Mouse (Mus musculus) embryonic facial prominence, embryonic 15.5 days (tissue): ENCODE results near the gene Pear1. TPM values are rescaled to one million over a fixed set of nuclear protein-coding genes. Genes with fewer than 3 reads are reported as not detected.

Experiments used
- ATAC-seq: fragments of 200-750 bp; cut with Nextera tagmentation; 2 replicates; pipeline ENCODE4 v1.8.0; 2017; ENCODE audit warnings: low read depth, moderate TSS enrichment; ENCODE audit not compliant: insufficient number of reproducible peaks, low FRiP score, low TSS enrichment
- H3K27ac ChIP-seq: fragments of 300-500 bp; sonication (generic); replicated peaks from 2 replicates; pipeline ENCODE4 v1.5.1; 2015; ENCODE audit warnings: mild to moderate bottlenecking, inconsistent platforms
- H3K27me3 ChIP-seq: fragments of 300-500 bp; sonication (generic); 2 replicates; pipeline ENCODE4 v1.6.1; 2015; ENCODE audit warnings: inconsistent platforms
- H3K36me3 ChIP-seq: fragments of 300-500 bp; sonication (generic); 2 replicates; pipeline ENCODE4 v1.6.1; 2015; ENCODE audit warnings: mild to moderate bottlenecking, inconsistent platforms
- H3K4me1 ChIP-seq: fragments of 300-500 bp; sonication (generic); 2 replicates; pipeline ENCODE4 v1.6.1; 2015; ENCODE audit warnings: inconsistent platforms
- H3K4me2 ChIP-seq: fragments of 300-500 bp; sonication (generic); replicated peaks from 2 replicates; pipeline ENCODE4 v1.6.1; 2015; ENCODE audit warnings: mild to moderate bottlenecking, inconsistent platforms
- H3K4me3 ChIP-seq: fragments of 300-500 bp; sonication (generic); replicated peaks from 2 replicates; pipeline ENCODE4 v1.5.1; 2015; ENCODE audit warnings: mild to moderate bottlenecking, inconsistent platforms
- H3K9ac ChIP-seq: fragments of 300-500 bp; sonication (generic); 2 replicates; pipeline ENCODE4 v1.6.1; 2015; ENCODE audit warnings: inconsistent platforms
- H3K9me3 ChIP-seq: fragments of 300-500 bp; sonication (generic); replicated peaks from 2 replicates; pipeline ENCODE4 v1.6.1; 2016; ENCODE audit warnings: inconsistent platforms
- WGBS: fragments of 180-500 bp; shearing (Covaris S2); methylation state at CpG from one replicate; pipeline ENCODE4 v1.1.7; 2015; 5-methylcytosine and 5-hydroxymethylcytosine counted together
- polyA plus RNA-seq: library from polyadenylated mRNA; unstranded; fragments of >200 nt; fragmentation: Nextera tagmentation; extraction: Ambion mirVana; gene quantifications from 2 replicates; pipeline ENCODE4 v1.2.1, GENCODE M21; 2015

Gene Pear1
- polyA plus RNA-seq, 1 experiment from 2014 or later = 27.4 TPM

GRCm38 (mm10) chr3:87838622-87839021, 14.5 kb upstream of the Pear1 start:
- 0 out of 2 replicates have a peak, but pooled peaks cover 2% of the 10 kb centered on the region for H3K27me3 ChIP-seq
- no peak overlapping the region for H3K4me3 ChIP-seq
- no peak overlapping the region for H3K9ac ChIP-seq
- no peak for ATAC-seq
- H3K27ac ChIP-seq = no peak overlapping the region
- WGBS = 2% methylated on average over 4 of the region's 4 CpGs
- H3K4me1 ChIP-seq = no peaks in the 10 kb centered on the region
- H3K4me2 ChIP-seq = no peak overlapping the region
- no peaks in the 10 kb centered on the region for H3K9me3 ChIP-seq
- H3K36me3 ChIP-seq = no peaks in the 10 kb centered on the region

- H3K4me2 ChIP-seq = no peak overlapping the region
- H3K27ac ChIP-seq = no peak overlapping the region
- no peak for ATAC-seq
- H3K4me3 ChIP-seq = no peak overlapping the region
- H3K9ac ChIP-seq = no peak overlapping the region
- H3K4me1 ChIP-seq = no peaks in the 10 kb centered on the region
- H3K9me3 ChIP-seq = no peaks in the 10 kb centered on the region
- 56% methylated on average over 5 of the region's 5 CpGs for WGBS
- no peaks in the 10 kb centered on the region for H3K36me3 ChIP-seq
- H3K27me3 ChIP-seq = peaks cover 3% of the 10 kb centered on the region; the same call in 1 of the 2 replicates
Measured at GRCm38 (mm10) chr3:87833482-87833881, 9.4 kb upstream of the Pear1 start.

- 80% methylated on average over 7 of the region's 7 CpGs for WGBS
- Histone ChIP-seq H3K4me2 (no peak overlapping the region), H3K27me3 (peaks cover 3% of the 10 kb centered on the region; the same call in 1 of the 2 replicates), H3K27ac (no peak overlapping the region), H3K4me1 (no peaks in the 10 kb centered on the region), H3K9ac (no peak overlapping the region), H3K9me3 (no peaks in the 10 kb centered on the region), H3K36me3 (no peaks in the 10 kb centered on the region), H3K4me3 (no peak overlapping the region)
- no peak for ATAC-seq
Measured at GRCm38 (mm10) chr3:87832109-87832859, 8.2 kb upstream of the Pear1 start.

- no peaks in the 10 kb centered on the region for H3K36me3 ChIP-seq
- WGBS = 52% methylated on average over 10 of the region's 10 CpGs
- no peak overlapping the region for H3K4me2 ChIP-seq
- H3K27me3 ChIP-seq = peaks cover 3% of the 10 kb centered on the region; the same call in 1 of the 2 replicates
- no peak overlapping the region for H3K4me3 ChIP-seq
- no peak for ATAC-seq
- no peak overlapping the region for H3K9ac ChIP-seq
- no peaks in the 10 kb centered on the region for H3K9me3 ChIP-seq
- no peaks in the 10 kb centered on the region for H3K4me1 ChIP-seq
- no peak overlapping the region for H3K27ac ChIP-seq
Measured at GRCm38 (mm10) chr3:87829025-87829424, 4.9 kb upstream of the Pear1 start.

- H3K4me2 ChIP-seq = no peak overlapping the region
- ATAC-seq = no peak
- H3K27ac ChIP-seq = no peak overlapping the region
- no peaks in the 10 kb centered on the region for H3K9me3 ChIP-seq
- H3K27me3 ChIP-seq = peaks cover 3% of the 10 kb centered on the region; the same call in 1 of the 2 replicates
- no peak overlapping the region for H3K9ac ChIP-seq
- no peaks in the 10 kb centered on the region for H3K4me1 ChIP-seq
- no peaks in the 10 kb centered on the region for H3K36me3 ChIP-seq
- 40% methylated on average over 4 of the region's 4 CpGs for WGBS
- H3K4me3 ChIP-seq = no peak overlapping the region
Measured at GRCm38 (mm10) chr3:87828435-87828834, 4.3 kb upstream of the Pear1 start.

- no peaks in the 10 kb centered on the region for H3K36me3 ChIP-seq
- H3K27me3 ChIP-seq = peaks cover 36% of the 10 kb centered on the region
- H3K9ac ChIP-seq = no peak overlapping the region
- H3K4me2 ChIP-seq = no peak overlapping the region
- H3K27ac ChIP-seq = no peak overlapping the region
- no peak overlapping the region for H3K4me3 ChIP-seq
- WGBS = 52% methylated on average over 12 of the region's 12 CpGs
- H3K9me3 ChIP-seq = no peaks in the 10 kb centered on the region
- H3K4me1 ChIP-seq = no peaks in the 10 kb centered on the region
- ATAC-seq = no peak
Measured at GRCm38 (mm10) chr3:87818226-87818625, 5.9 kb downstream of the Pear1 start.

GRCm38 (mm10) chr3:87816646-87817093, 7.4 kb downstream of the Pear1 start:
- no peak overlapping the region for H3K4me2 ChIP-seq
- H3K4me3 ChIP-seq = no peak overlapping the region
- peaks cover 38% of the 10 kb centered on the region for H3K27me3 ChIP-seq
- ATAC-seq = no peak
- no peak overlapping the region for H3K27ac ChIP-seq
- no peak overlapping the region for H3K9ac ChIP-seq
- H3K36me3 ChIP-seq = no peaks in the 10 kb centered on the region
- no peaks in the 10 kb centered on the region for H3K4me1 ChIP-seq
- WGBS = 4% methylated on average over 12 of the region's 12 CpGs
- H3K9me3 ChIP-seq = no peaks in the 10 kb centered on the region

GRCm38 (mm10) chr3:87816166-87816565, 7.9 kb downstream of the Pear1 start:
- no peaks in the 10 kb centered on the region for H3K9me3 ChIP-seq
- no peak overlapping the region for H3K4me2 ChIP-seq
- no peak overlapping the region for H3K4me3 ChIP-seq
- no peak for ATAC-seq
- H3K36me3 ChIP-seq = no peaks in the 10 kb centered on the region
- no peak overlapping the region for H3K27ac ChIP-seq
- no peaks in the 10 kb centered on the region for H3K4me1 ChIP-seq
- H3K9ac ChIP-seq = no peak overlapping the region
- WGBS = 54% methylated on average over 6 of the region's 6 CpGs
- H3K27me3 ChIP-seq = peaks cover 43% of the 10 kb centered on the region

GRCm38 (mm10) chr3:87812873-87813272, 11.2 kb downstream of the Pear1 start:
- H3K4me3 ChIP-seq = no peak overlapping the region
- H3K9ac ChIP-seq = no peak overlapping the region
- no peak for ATAC-seq
- H3K27ac ChIP-seq = no peak overlapping the region
- H3K4me1 ChIP-seq = peaks cover 10% of the 10 kb centered on the region
- H3K4me2 ChIP-seq = no peak overlapping the region
- WGBS = 47% methylated on average over 10 of the region's 10 CpGs
- no peaks in the 10 kb centered on the region for H3K9me3 ChIP-seq
- peaks cover 69% of the 10 kb centered on the region for H3K27me3 ChIP-seq
- H3K36me3 ChIP-seq = no peaks in the 10 kb centered on the region

- Histone ChIP-seq H3K9ac (no peak overlapping the region), H3K4me2 (no peak overlapping the region), H3K4me1 (peaks cover 10% of the 10 kb centered on the region), H3K9me3 (no peaks in the 10 kb centered on the region), H3K4me3 (no peak overlapping the region), H3K27ac (no peak overlapping the region), H3K27me3 (peaks cover 66% of the 10 kb centered on the region), H3K36me3 (no peaks in the 10 kb centered on the region)
- ATAC-seq = no peak
- 47% methylated on average over 4 of the region's 4 CpGs for WGBS
Measured at GRCm38 (mm10) chr3:87812413-87812812, 11.7 kb downstream of the Pear1 start.

- Histone ChIP-seq H3K9me3 (no peaks in the 10 kb centered on the region), H3K27ac (no peak overlapping the region), H3K36me3 (no peaks in the 10 kb centered on the region), H3K27me3 (peaks cover 72% of the 10 kb centered on the region), H3K9ac (no peak overlapping the region), H3K4me1 (peaks cover 10% of the 10 kb centered on the region), H3K4me2 (no peak overlapping the region), H3K4me3 (no peak overlapping the region)
- ATAC-seq = no peak
- WGBS = 85% methylated on average over 8 of the region's 8 CpGs
Measured at GRCm38 (mm10) chr3:87811297-87811696, 12.8 kb downstream of the Pear1 start.
